Mouse (Mus musculus) kidney, postnatal 10 days (tissue): ENCODE data around the gene Gm21992.
A peak's percentile ranks its signal among the peaks of the same experiment; 100 is the strongest.

Source experiments
- DNase-seq: peaks from one replicate; pipeline ENCODE4 v3.0.0; 2021; ENCODE audit warnings: mixed read lengths

The Gm21992 gene

DNA sequence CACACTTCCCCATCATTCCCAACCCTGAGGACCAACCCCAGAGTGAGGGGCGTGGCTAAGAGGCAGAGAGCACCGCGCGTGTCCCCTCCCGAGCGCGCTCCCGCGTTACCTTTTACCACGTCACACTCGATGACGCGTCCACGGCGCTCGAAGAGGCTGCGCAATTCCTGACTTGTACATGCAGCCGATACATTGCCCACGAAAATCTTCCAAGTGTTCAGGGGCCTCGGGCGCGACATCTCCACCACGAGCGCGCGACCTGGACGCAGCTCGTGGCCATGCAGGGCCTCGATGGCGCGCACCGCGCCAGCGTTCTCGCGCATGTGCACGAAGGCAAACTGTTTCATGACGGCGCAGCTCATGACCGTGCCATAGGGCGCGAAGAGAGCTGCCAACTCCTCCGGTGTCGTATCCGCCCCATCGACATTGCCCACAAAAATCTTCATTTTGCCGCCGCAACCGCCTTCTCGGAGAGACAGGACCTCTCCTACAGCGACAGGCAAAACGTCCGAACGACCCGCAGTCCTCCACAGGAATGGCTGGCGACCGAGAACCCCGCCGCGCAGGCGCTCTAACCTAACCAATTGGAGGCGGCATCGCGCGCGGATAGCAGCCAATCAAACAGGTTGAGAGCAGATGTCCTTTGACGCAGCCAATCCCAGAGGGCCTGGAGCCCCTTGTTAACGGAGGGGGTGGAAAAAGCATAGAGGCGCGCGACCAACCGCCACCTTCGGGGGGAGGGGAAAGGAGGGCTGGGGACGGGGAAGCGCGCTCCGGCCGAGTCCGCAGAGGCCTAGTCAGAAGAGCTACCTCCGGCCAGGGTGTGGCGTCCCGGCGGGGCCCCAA lies at the start of gene Gm21992, which contains the start of gene Rbm14:
TSS of gene Gm21992 (minus strand) at position 550 of the 846 bp plus-strand sequence.
TSS of gene Rbm14 (minus strand) at position 572 of the 846 bp plus-strand sequence.
- peak; percentile 98 for DNase-seq

DNA sequence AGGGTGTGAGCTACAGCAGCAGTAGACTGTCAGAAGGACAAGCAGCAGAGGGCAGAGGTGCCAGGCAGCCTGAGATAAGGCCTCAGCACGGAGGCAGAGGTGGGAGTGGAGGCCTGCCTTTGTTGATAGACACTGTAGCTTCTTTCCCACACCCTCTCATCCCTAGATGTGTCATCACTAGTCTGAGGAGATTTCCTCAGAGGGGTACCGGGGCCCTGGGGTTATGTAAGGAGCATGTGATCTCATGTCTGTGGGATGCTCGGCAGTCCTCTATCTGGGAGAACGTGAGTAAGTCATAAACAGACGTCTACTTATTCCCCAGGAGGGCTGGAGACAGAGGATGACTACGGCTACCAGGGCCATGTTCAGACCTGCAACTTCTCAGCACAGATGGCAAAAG lies 47.7 kb upstream of the Gm21992 start:
- no peak for DNase-seq

- DNase-seq, result no peak
Measured at GRCm38 (mm10) chr19:4855951-4856350, 44.5 kb upstream of the Gm21992 start.

DNA sequence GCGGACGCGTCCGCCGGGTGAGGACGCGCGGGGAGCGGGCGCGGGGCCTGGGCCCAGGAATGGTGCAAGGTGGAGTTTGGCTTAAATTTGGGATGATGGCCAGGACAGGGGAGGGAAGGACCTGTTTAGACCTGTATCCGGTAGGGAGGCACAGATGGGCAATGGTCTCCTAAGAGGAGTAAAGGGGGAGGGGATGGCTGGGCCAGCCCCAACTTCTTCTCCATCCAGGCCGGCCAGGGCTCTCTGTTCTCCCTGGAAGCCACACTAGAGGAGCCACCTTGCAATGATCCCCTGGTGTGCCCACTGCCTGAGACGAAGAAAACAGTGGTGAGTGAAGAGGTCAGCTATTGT lies 44.0 kb upstream of the Gm21992 start:
- no peak for DNase-seq

DNA sequence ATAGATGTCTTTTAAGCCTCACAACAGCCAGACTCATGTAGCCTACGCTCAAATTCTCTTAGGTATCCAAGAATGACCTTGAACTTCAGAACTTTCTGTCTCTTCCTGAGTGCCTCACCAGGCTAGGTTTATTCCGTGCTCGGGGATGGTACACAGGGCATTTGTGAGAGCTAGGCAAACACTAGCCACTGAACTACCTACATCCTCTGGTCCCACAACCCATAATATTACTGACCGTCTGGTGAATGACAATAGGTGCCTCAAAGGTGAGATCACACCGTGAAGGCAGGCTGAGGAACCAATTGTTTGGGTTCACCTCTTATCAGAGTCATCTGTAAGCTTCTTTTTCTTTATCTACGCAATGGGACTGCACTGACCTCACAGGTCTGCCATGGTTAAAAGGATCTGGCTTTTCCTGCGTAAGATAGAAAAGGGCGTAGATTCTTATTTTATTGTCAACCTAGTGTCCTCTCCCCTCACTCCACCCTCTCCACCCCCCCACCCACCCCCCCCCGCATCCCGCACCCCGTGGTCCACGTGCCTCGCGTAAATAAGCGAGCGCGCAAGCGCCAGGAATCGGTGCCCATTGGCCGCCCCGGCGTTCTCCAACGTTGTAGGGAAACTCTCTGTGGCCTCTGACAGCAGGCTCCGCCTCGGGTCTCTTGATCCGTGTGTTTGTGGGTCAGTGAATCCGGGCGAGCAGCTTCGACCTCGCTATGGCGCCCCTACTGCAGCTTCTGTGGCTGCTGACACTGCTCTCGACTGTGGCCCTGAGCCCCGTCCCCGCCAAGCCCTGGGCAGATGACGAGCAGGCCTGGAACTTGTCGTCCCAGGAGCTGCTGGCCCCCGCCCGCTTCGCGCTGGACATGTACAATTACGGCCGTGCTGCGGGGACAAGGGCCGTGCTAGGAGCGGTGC lies 43.4 kb upstream of the Gm21992 start, which contains the start of gene Ctsf:
TSS of gene Ctsf (plus strand) at position 579 of the 918 bp plus-strand sequence.
- DNase-seq, result peak; percentile 91

- no peak for DNase-seq
Measured at GRCm38 (mm10) chr19:4850281-4850680, 38.9 kb upstream of the Gm21992 start.

DNA sequence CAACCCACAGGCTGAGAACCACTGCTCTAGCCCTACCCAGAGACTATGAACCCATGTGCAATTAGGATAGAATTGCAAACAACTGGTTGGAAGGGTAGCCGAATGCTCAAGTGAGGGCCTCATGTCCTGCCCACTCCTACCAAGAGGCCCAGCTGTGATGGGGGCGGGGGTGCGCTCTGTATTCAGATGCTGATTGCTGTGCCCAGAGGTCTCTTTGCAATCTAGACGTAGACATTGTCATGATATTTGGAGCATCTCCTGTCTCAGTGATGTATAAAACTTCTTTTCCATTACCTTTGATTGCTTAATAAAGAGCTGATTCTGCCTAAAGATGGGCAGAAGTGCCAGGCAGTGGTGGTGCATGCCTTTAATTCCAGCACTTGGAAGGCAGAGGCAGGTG lies 38.4 kb upstream of the Gm21992 start:
- no peak for DNase-seq

- DNase-seq, result peak; percentile 54
Measured at GRCm38 (mm10) chr19:4847490-4847889, 36.1 kb upstream of the Gm21992 start.

- DNase-seq, result no peak
Measured at GRCm38 (mm10) chr19:4845846-4846245, 34.4 kb upstream of the Gm21992 start.

GRCm38 (mm10) chr19:4842611-4843010 lies 31.2 kb upstream of the Gm21992 start:
- no peak for DNase-seq

DNA sequence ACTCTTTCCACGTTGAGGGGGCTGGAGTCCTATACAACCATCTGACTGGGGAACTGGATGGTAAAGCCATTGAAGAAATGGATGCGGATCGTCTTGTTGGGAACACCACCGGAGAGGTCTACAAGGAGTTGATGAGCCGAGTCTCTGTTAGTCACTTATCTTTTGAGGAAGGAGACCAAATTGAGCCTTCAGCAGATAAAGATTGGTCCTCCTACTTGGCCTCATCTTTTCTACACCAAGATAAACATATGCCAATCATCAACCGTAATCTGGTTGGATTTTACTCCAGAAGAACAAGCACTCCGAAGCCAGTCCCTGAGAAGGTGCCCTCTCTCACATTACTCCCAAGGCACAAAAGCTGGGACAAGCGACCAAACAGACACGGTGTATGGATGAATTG lies 29.4 kb upstream of the Gm21992 start:
- DNase-seq, result no peak

DNA sequence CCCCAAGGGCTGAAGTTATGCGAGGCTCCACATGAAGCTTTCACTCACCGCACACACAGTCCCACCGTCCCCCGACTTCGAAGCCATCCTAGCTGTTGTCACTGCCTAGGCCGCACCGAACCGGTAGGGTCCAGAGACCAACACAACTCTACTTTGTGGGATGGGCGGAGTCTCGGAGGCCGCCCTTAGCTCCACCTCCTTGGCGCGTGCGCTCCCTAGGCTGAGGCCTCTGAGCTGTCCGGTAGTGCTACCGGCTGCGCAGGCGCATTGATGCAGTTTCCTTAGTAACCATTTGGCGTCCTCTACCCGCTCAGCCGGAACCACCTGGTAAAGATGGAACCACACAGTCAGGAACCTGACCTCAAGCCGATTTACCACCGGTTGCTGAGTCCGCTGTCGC lies 27.7 kb upstream of the Gm21992 start, which contains the start of the genes Ccs and Ccdc87:
TSS of gene Ccs (minus strand) at position 184 of the 400 bp plus-strand sequence.
TSS of gene Ccdc87 (plus strand) at position 218 of the 400 bp plus-strand sequence.
- peak; percentile 98 for DNase-seq

GRCm38 (mm10) chr19:4838526-4839140 lies 27.2 kb upstream of the Gm21992 start:
- no peak for DNase-seq

DNA sequence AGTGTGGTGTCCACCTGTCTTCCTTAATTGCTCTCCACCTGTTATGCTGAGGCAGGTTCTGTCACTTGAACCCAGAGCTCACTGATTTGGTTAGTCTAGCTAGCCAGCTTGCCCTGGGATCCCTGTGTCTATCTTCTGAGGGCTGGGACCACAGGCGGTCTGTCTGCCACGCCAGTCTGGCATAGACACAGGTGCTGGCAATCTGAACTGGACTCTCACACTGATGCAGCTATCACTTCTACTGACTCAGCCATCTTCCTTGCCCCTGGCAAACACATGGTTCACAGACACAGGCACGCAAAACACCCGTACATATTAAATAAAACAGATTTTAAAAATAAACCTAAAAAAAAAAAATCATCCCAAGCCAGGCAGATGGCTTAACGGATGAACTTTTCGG lies 25.6 kb upstream of the Gm21992 start:
- DNase-seq, result no peak

- DNase-seq, result peak; percentile 24
Measured at GRCm38 (mm10) chr19:4836096-4836495, 24.7 kb upstream of the Gm21992 start.

DNA sequence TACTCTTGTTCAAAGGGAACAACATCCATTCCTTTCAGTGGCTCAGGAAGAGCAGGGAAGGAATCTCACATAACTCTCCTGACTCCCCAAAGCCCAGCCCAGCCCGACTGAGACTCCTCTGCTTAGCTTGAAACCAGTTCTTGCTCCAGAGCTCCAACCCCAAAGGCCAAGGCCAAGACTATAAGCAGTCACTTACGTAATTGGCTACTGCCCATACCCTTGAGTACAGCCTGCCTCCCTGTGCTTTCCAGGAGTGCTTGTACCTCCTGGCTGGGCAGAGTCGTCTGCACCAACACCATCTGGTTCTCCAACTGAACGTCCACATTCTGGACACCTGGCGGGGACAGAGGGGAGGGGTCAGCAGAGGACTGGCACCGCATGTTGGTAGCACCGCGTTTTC lies 22.6 kb upstream of the Gm21992 start:
- no peak for DNase-seq

DNA sequence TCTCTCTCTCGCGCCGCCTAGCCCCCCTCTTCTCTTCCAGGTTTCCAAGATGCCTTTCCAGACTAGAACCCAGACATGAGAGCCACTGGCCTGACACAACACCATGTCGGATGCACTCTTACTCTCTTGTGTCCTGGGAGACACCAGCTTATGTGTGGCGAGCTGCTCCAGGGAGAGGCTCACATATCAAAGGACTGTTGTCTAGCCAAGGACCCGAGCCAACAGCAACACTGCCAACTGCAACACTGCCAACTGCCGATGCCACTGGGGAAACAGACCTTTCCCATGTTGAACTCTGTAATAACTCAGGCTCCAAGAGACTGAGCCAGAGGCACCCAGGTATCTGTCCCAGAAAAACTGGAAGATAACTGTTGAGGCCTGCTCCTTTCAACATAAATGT lies 17.7 kb upstream of the Gm21992 start:
- peak; percentile 25 for DNase-seq

DNA sequence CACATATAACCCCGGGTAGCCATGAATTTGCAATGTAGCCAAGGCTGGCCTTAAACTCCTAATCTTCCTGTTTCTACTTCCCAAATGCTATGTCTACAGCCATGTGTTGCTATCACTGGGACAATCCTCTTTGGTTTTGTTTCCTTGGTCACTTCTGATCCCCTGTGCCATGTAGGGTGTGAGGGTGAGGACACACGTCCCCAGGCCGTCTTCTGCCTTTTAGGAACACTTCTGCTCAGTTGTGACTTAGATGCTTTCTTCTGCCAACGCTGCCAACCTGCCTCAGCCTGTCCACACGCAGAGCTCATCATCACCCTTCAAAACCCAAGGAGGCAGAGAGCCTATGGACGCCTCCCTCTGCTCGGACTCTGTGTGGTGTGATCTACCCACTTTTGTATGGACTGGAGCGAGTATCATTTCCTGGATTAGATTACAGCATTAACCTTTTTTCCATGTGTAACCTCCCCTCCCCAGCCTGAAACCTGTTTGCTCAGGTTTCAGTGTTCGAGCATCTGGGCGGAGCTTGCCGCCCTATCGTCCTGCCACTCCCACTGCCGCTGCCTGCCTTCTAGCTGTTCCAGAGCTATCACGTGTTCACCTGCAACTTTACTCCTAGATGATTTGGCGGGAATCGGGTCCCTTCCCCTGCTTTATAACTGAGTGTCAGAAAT lies 17.2 kb upstream of the Gm21992 start:
- peak; percentile 57 for DNase-seq

DNA sequence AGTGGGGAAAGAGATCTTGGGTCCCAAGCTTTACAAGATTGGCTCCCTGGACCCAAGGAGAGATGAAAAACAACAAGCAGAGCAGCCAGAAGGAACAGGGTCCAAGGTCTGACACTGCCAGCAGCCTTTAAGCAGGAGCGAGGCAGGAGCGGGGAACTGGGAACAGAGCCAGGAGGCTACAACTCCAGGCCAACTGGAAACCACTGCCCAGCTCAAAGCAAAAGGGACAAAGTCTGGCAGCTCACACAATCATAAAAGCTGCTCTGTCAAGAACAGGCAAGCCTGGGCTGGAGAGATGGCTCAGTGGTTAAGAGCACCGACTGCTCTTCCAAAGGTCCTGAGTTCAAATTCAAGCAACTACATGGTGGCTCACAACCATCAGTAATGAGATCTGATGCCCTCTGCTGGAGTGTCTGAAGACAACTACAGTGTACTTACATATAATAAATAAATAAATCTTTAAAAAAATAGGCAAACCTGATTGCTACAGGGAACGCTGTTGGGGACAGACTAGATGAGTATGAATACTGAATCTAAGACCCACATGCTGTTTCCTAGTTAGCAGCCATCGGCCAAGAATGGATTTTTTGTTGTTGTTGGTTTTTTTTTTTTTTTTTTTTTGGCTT lies 9.4 kb upstream of the Gm21992 start:
- peak; percentile 91 for DNase-seq

DNA sequence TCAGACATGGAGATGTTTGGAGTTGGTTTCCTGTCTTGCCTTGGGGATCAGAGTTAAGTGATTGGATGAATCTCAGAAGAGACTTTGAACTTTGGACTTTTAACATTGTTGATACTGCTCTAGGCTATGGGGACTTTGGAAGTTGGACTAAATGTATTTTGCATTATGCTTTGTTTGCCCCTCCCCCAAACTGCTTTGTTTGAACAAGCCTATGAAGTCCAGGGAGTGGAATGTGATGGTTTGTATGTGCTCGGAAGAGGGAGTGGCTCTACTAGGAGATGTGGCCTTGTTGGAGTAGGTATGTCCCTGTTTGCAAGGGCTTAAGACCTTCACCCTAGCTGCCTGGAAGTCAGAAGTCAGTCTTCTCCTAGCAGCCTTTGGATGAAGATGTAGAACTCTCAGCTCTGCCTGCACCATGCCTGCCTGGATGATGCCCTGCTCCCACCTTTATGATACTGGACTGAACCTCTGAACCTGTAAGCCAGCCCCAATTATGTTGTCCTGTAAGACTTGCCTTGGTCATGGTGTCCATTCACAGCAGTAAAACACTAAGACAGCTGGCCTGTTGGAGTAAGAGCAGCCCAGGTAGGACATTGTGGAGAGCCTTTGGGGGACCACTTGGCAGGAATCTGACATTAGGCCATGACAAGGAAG lies 5.9 kb upstream of the Gm21992 start:
- no peak for DNase-seq

GRCm38 (mm10) chr19:4813015-4813414 lies 1.6 kb upstream of the Gm21992 start:
- DNase-seq, result peak; percentile 61
